Mouse (Mus musculus): ENCODE data around the gene Zbtb9. TPM values are rescaled to one million over a fixed set of nuclear protein-coding genes. Genes with fewer than 3 reads are reported as not detected.

Zbtb9 gene
- polyA plus RNA-seq, 1 experiment from 2014 or later: 18.5 TPM

DNA sequence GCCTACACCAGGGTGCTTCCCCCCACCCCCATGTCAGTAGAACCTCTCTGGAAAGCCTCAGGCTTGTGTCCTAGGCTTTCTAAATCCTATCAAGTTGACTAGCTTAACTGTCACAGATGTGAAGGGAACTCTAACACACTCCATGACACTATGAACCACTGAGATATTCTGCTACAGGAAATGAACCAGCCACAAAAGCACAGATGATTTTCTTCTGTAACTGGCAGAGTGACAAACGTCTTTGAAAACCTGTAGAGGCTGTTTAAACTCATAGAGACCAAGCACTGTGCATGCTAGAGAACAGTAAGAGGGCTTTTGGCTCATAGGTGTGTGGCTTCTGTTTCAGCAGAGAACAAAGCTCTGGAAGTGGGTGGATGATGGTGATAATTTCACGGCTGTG, 8.1 kb downstream of the Zbtb9 start:
- 78% methylated on average over 2 of the region's 2 CpGs for WGBS
- Histone ChIP-seq H3K4me3 (no peak overlapping the region), H3K9ac (replicated peaks) (no peak overlapping the region), H3K36me3 (peaks cover 52% of the 10 kb centered on the region), H3K27ac (replicated peaks) (no peak overlapping the region), H3K27me3 (no peaks in the 10 kb centered on the region), H3K4me1 (peaks cover 6% of the 10 kb centered on the region; the same call in 1 of the 2 replicates), H3K9me3 (no peaks in the 10 kb centered on the region), H3K4me2 (replicated peaks) (no peak overlapping the region)
- no peak for ATAC-seq (ENCODE audit: low FRiP score, low read depth)

DNA sequence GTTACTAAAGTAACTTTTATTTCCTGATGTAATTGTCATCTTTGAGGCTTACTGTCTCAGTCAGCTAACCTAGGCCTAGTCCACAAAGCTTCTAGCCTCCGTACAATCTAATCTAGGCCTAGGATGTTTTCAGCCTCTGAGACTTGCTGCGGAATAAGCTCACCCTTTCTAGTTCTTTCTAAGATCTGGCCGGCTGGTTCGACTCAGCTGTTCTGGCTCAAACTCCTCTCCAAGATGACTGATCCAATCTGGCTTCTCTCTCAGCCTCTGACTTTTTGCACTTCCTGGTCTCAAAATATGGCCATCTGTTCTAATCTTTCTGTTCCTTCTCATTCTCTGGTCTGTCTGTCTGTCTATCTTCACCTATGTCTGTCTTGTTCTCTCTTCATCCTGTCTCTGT, 10.4 kb downstream of the Zbtb9 start:
- Histone ChIP-seq H3K4me1 (no peaks in the 10 kb centered on the region), H3K27ac (replicated peaks) (no peak overlapping the region), H3K4me2 (replicated peaks) (no peak overlapping the region), H3K9ac (replicated peaks) (no peak overlapping the region), H3K9me3 (0 out of 2 replicates have a peak, but pooled peaks cover 2% of the 10 kb centered on the region), H3K27me3 (no peaks in the 10 kb centered on the region), H3K36me3 (peaks cover 31% of the 10 kb centered on the region), H3K4me3 (no peak overlapping the region)
- WGBS: 96% methylated on average over 4 of the region's 4 CpGs
- ATAC-seq (ENCODE audit: low FRiP score, low read depth): no peak

DNA sequence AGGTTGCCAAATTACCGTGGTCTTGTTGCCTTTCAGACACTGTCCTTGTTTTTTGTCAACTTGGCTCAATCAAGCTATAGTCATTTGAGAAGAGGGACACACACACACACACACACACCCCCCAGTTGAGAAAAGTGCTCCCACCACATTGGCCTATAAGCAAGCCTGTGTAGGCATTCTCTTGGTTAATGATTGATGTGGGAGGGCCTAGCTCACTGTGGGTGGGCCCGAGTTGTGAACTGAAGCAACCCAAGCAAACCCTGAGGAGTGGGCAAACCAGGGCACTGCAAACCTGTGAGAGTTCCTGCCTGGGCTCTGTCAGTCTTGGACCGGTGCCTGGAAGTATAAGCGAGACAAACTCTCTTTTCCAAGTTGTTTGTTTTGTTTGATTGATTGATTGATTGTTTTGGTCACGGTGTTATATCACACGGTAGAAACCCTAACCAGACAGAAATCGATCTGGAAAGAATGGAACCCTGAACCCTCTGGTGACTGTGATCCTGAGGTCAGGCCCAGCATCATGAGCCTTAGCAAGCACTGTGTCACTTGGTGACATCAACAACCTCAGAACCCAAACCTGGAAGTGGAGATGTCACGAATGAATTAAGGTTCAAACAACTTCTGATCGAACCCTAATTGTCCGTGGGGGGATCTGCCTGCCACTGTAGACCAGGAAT, 12.7 kb downstream of the Zbtb9 start:
- Histone ChIP-seq H3K4me1 (no peaks in the 10 kb centered on the region), H3K27me3 (no peaks in the 10 kb centered on the region), H3K4me3 (no peak overlapping the region), H3K36me3 (peaks cover 9% of the 10 kb centered on the region), H3K9me3 (0 out of 2 replicates have a peak, but pooled peaks cover 2% of the 10 kb centered on the region), H3K9ac (replicated peaks) (no peak overlapping the region), H3K4me2 (replicated peaks) (no peak overlapping the region), H3K27ac (replicated peaks) (no peak overlapping the region)
- ATAC-seq (ENCODE audit: low FRiP score, low read depth): no peak
- WGBS: 89% methylated on average over 10 of the region's 10 CpGs

DNA sequence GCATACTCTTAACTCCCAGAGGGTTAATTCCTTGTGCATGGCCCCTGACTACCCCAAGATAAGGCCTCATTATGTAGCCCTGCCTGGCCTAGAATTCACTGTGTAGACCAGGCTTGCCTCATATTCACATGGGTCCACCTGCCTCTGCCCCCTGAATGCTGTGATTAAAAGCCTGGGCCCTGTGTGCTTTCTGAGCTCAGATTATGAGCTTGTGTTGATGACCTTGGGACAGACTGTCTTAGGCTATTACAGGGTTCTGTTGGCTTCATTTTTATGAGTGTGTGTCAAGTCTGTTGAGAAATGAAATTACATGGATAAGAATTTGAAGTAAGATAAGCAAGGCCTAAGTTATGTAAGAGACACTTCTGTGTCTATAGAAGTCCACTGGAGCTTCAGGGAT, 17.6 kb downstream of the Zbtb9 start:
- Histone ChIP-seq H3K4me3 (no peak overlapping the region), H3K36me3 (peaks cover 2% of the 10 kb centered on the region; the same call in 1 of the 2 replicates), H3K27ac (replicated peaks) (no peak overlapping the region), H3K9ac (replicated peaks) (no peak overlapping the region), H3K27me3 (no peaks in the 10 kb centered on the region), H3K4me1 (no peaks in the 10 kb centered on the region), H3K4me2 (replicated peaks) (no peak overlapping the region), H3K9me3 (0 out of 2 replicates have a peak, but pooled peaks cover 2% of the 10 kb centered on the region)
- ATAC-seq (ENCODE audit: low FRiP score, low read depth): no peak

DNA sequence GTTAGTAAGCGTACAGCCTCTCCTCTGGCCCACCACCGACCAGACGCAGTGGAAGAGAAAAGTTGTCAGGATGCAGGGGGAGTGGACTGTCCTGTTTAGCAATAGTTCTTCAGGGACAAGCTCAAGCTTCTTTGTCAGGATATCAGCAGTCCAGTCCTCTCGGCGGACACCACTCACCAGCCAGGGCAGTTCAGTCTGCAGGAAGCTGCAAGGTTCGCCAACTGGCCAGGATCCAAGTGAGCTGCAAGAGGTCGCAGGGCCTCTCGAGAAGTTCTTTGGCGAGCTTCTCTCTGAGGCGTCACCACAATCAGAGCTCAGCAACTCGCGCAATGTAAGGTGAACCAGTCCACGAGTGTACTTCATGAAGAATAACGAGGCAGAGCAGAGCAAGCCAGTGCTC, 21.4 kb downstream of the Zbtb9 start:
- no peaks in the 10 kb centered on the region for H3K36me3 ChIP-seq
- ATAC-seq (ENCODE audit: low FRiP score, low read depth): no peak
- H3K4me3 ChIP-seq: no peak overlapping the region
- H3K27me3 ChIP-seq: no peaks in the 10 kb centered on the region
- no peak overlapping the region for H3K9ac ChIP-seq (replicated peaks)
- no peaks in the 10 kb centered on the region for H3K9me3 ChIP-seq
- H3K27ac ChIP-seq (replicated peaks): no peak overlapping the region
- no peaks in the 10 kb centered on the region for H3K4me1 ChIP-seq
- 90% methylated on average over 14 of the region's 14 CpGs for WGBS
- H3K4me2 ChIP-seq (replicated peaks): no peak overlapping the region

DNA sequence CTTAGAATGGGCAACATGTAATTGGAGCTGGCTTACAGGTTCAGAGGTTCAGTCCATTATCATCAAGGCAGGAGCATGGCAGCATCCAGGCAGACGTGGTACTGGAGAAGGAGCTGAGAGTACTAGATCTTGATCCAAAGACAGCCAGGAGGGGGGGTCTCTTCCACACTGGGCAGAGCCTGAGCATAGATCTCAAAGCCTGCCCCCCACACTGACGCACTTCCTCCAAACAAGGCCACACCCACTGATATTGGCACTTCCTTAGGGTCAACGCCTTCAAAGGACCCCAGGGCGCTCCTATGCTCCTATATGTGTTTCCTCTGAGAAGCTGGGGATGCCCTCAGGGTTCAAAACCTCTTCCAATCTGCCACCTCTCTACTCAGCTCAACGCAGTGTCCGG, 22.0 kb downstream of the Zbtb9 start:
- H3K36me3 ChIP-seq: no peaks in the 10 kb centered on the region
- 0 out of 2 replicates have a peak overlapping the region, but pooled peaks have one; percentile 12 for H3K9ac ChIP-seq (replicated peaks)
- ATAC-seq (ENCODE audit: low FRiP score, low read depth): no peak
- no peaks in the 10 kb centered on the region for H3K9me3 ChIP-seq
- no peak overlapping the region for H3K4me2 ChIP-seq (replicated peaks)
- no peaks in the 10 kb centered on the region for H3K27me3 ChIP-seq
- 81% methylated on average over 6 of the region's 6 CpGs for WGBS
- no peaks in the 10 kb centered on the region for H3K4me1 ChIP-seq
- H3K4me3 ChIP-seq: no peak overlapping the region
- H3K27ac ChIP-seq (replicated peaks): no peak overlapping the region

DNA sequence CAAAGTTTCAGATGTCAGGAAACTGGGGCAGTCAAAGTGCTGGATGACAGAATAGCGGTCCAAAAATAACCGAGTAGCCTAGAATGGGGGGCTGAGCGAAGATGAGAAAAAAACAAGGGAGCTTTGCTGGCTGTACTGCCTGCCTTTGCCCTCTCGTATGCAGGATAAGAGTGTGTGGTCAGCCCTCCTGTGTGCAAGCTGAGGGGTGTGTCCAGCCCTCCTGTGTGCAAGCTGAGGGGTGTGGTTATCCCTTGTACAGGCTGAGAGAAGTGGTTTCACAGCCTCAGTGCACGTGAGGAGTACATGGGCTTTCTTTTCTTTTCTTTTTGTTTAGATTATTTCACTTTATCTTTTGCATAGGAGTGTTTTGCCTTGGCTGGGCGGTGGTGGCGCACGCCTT, 22.6 kb downstream of the Zbtb9 start:
- no peak overlapping the region for H3K4me2 ChIP-seq (replicated peaks)
- WGBS: 76% methylated on average over 8 of the region's 8 CpGs
- H3K9me3 ChIP-seq: no peaks in the 10 kb centered on the region
- no peaks in the 10 kb centered on the region for H3K27me3 ChIP-seq
- H3K4me3 ChIP-seq: no peak overlapping the region
- H3K9ac ChIP-seq (replicated peaks): 0 out of 2 replicates have a peak overlapping the region, but pooled peaks have one; percentile 12
- no peaks in the 10 kb centered on the region for H3K36me3 ChIP-seq
- H3K27ac ChIP-seq (replicated peaks): no peak overlapping the region
- ATAC-seq (ENCODE audit: low FRiP score, low read depth): no peak
- no peaks in the 10 kb centered on the region for H3K4me1 ChIP-seq

DNA sequence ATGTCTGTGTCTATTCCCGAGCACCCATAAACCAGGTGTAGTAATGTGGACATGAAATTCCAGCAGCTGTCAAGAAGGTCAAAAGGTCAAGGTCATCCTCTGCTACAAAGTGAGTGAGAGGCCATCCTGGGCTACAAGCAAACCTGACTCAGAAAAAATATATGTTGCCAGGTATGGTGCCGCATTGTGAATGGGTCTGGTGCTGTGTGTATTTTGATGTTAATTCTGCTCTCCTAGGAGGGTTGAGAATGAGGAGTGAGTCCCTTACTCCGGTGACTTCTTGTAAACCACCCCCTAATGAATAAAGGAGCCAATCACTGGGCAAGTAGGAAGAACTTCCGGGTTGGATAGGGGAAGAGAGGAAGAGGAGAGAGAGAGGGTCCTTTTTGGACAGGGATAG, 24.7 kb downstream of the Zbtb9 start:
- H3K4me2 ChIP-seq (replicated peaks): no peak overlapping the region
- ATAC-seq (ENCODE audit: low FRiP score, low read depth): no peak
- H3K9me3 ChIP-seq: no peaks in the 10 kb centered on the region
- no peak overlapping the region for H3K27ac ChIP-seq (replicated peaks)
- H3K27me3 ChIP-seq: no peaks in the 10 kb centered on the region
- WGBS: 82% methylated on average over 4 of the region's 4 CpGs
- no peak overlapping the region for H3K9ac ChIP-seq (replicated peaks)
- no peaks in the 10 kb centered on the region for H3K36me3 ChIP-seq
- no peak overlapping the region for H3K4me3 ChIP-seq
- H3K4me1 ChIP-seq: no peaks in the 10 kb centered on the region

DNA sequence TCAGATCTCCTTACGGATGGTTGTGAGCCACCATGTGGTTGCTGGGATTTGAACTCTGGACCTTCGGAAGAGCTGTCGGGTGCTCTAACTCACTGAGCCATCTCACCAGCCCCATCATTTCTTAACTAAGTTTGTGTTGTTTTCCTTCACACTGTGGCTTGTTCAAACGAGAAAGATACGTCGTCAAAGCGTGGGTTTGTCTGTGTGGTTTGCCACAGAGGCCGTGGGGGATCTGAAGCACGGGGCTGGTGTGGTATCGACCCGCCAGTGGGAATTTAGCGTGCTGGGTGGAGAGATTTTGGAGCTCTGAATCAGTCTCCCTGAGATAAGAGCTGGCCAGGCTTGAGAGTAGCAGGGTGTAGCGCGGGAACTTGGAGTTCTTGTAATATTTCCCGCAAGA, 25.3 kb downstream of the Zbtb9 start:
- Histone ChIP-seq H3K4me1 (no peaks in the 10 kb centered on the region), H3K27ac (replicated peaks) (no peak overlapping the region), H3K9me3 (no peaks in the 10 kb centered on the region), H3K27me3 (no peaks in the 10 kb centered on the region), H3K4me3 (no peak overlapping the region), H3K36me3 (no peaks in the 10 kb centered on the region), H3K9ac (replicated peaks) (no peak overlapping the region), H3K4me2 (replicated peaks) (no peak overlapping the region)
- no peak for ATAC-seq (ENCODE audit: low FRiP score, low read depth)
- 92% methylated on average over 15 of the region's 15 CpGs for WGBS

DNA sequence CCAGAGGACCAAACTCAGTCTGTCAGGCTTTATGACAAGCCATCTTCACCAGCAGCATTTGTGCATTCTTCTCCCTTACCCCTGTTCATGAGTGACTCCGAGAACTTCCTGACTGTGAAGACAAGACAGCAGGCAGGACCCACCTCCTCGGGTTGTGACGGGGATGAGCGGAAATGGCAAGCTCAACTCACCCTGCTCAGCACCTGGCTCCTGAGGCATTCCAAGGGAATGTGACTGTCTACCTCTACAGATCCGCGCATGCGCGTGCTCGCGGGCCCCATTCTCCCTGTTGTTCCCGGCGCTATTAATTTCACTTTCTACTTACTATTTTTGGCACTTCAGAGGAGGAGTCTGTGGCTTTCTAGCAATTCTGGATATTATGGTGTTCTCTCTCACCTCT, 27.0 kb downstream of the Zbtb9 start:
- no peak overlapping the region for H3K9ac ChIP-seq (replicated peaks)
- no peak overlapping the region for H3K4me2 ChIP-seq (replicated peaks)
- WGBS: 85% methylated on average over 12 of the region's 12 CpGs
- no peak overlapping the region for H3K27ac ChIP-seq (replicated peaks)
- H3K27me3 ChIP-seq: no peaks in the 10 kb centered on the region
- no peaks in the 10 kb centered on the region for H3K4me1 ChIP-seq
- no peak overlapping the region for H3K4me3 ChIP-seq
- no peaks in the 10 kb centered on the region for H3K9me3 ChIP-seq
- no peak for ATAC-seq (ENCODE audit: low FRiP score, low read depth)
- H3K36me3 ChIP-seq: no peaks in the 10 kb centered on the region

DNA sequence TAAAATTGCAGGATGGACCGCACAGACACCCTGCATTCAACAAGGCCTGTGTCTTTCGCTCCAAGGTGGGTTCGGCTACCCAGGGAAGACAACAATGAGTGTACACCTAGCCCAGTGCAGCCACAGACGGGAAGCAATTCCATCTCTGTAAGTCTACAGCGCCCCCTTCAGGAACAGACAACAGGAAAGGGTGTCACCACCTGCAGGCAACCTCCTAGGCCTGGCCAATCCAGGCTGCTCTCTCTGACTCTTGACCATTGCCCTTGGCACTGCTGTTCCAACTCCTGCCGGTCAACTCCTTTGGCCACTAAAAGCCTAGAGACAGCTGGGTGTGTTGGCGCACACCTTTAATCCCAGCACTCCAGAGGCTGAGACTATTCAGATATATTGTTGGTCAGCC, 28.2 kb downstream of the Zbtb9 start:
- H3K9me3 ChIP-seq: no peaks in the 10 kb centered on the region
- no peaks in the 10 kb centered on the region for H3K36me3 ChIP-seq
- no peak overlapping the region for H3K4me3 ChIP-seq
- no peaks in the 10 kb centered on the region for H3K27me3 ChIP-seq
- WGBS: 80% methylated on average over 7 of the region's 7 CpGs
- H3K4me2 ChIP-seq (replicated peaks): no peak overlapping the region
- no peak overlapping the region for H3K27ac ChIP-seq (replicated peaks)
- no peaks in the 10 kb centered on the region for H3K4me1 ChIP-seq
- ATAC-seq (ENCODE audit: low FRiP score, low read depth): no peak
- no peak overlapping the region for H3K9ac ChIP-seq (replicated peaks)

DNA sequence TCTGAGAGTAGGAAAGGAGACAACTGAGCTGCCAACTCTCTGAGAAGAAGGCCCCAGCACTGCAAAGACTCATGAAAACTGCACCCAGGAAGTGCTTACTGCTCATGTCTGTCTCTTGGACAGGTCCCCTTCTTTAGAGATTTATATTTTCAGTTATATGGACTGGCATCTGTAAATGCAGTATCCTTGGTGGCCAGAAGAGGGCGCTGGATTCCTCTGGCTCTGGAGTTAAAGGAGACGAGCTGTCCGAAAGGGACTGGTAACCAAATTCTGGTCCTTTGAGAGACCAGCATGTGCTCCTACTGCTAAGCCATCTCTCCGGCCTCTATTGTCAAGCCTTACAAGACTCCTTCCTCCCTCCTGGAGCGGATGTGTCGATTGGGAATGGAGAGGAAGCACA, 28.9 kb downstream of the Zbtb9 start:
- Histone ChIP-seq H3K4me1 (no peaks in the 10 kb centered on the region), H3K36me3 (no peaks in the 10 kb centered on the region), H3K9ac (replicated peaks) (no peak overlapping the region), H3K9me3 (no peaks in the 10 kb centered on the region), H3K27me3 (no peaks in the 10 kb centered on the region), H3K4me2 (replicated peaks) (no peak overlapping the region), H3K27ac (replicated peaks) (no peak overlapping the region), H3K4me3 (no peak overlapping the region)
- WGBS: 38% methylated on average over 6 of the region's 6 CpGs
- ATAC-seq (ENCODE audit: low FRiP score, low read depth): no peak

DNA sequence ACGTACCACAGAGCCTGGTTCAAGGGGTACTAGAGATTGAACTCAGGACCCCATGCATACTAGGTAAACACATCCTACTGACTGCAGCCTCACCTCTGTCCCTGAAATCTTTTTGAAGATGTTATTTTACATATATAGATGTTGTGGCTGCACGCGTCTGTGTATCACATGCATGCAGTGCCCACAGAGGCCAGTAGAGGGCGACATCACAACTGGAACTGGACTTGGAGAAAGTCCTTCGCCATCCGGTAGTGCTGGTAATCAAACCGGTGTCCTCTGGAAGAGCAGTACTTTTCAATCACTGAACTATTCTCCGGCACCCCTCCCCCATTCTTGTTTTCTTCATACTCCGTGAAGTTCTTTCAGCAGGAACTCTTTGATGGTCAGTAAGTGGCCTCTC, 31.5 kb downstream of the Zbtb9 start:
- no peak overlapping the region for H3K4me2 ChIP-seq (replicated peaks)
- no peaks in the 10 kb centered on the region for H3K9me3 ChIP-seq
- no peaks in the 10 kb centered on the region for H3K27me3 ChIP-seq
- no peaks in the 10 kb centered on the region for H3K36me3 ChIP-seq
- H3K4me1 ChIP-seq: no peaks in the 10 kb centered on the region
- WGBS: 36% methylated on average over 9 of the region's 9 CpGs
- H3K4me3 ChIP-seq: no peak overlapping the region
- H3K27ac ChIP-seq (replicated peaks): no peak overlapping the region
- H3K9ac ChIP-seq (replicated peaks): no peak overlapping the region
- no peak for ATAC-seq (ENCODE audit: low FRiP score, low read depth)

Measured in midbrain, embryonic 12.5 days (tissue).